Mouse (Mus musculus) CD4-positive helper T cell, adult 2 months (primary cell): ENCODE data around the gene Cacna1e.

Source experiments
- DNase-seq: peaks from one replicate; pipeline ENCODE4 v3.0.0-alpha.2; 2012; ENCODE audit warnings: low read depth, missing footprints, low spot score

Gene Cacna1e

GRCm38 (mm10) chr1:154391979-154392378 is 492.3 kb downstream of the Cacna1e start:
- no peak for DNase-seq
